Mouse (Mus musculus): ENCODE data around the gene Eral1.
"Not testable (repeated sequence)": the region's sequence is repeated elsewhere in the genome, so short reads cannot be mapped to it uniquely, and the experiment has no call there.

The Eral1 gene

DNA sequence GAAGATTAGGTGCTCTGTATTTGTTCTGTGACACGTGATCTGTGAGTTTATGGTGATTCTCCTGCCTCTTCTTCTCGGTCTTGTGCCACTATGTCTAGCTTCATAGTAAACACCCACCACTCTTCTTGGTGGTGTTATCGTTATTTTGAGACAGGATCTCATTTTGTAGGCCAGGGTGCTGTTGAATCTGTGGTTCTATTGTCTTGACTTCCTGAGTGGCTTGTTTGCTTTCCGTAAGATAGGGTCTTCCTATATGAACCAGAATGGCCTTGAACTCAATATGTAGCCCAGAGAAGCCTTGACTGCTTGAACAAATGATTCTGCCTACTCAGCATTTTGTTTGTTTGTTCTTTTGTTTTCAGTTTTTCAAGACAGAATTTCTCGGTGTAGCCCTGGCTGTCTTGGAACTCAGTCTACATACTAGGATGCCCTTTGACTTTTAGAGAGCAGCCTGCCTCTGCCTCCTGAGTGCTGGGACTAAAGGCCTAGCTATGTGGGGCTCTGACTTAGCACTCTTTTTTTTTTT is 7.6 kb upstream of the Eral1 start:
- no peak for DNase-seq (ENCODE audit: low read depth, low spot score)

DNA sequence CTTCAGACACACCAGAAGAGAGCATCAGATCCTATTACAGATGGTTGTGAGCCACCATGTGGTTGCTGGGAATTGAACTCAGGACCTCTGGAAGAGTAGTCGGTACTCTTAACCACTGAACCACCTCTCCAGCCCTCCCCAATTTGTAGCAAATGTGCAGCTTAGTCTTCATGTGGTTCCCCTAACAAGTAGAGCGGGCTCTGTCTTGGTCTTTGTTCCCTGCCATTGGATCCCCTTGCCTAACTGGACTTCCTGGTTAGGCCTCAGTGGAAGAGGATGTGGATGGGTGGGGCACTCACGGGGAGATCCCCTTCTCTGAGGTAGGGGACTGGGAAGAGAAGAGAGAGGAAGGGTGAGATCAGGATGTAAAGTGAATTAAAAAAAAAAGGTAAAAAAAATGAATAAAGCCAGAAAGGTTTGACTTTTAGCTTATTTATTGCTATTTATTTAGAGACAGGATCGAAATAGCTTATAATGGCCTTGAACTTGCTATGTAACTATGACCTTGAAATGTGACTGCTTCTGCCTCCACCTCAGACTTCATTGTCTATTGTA is 6.8 kb upstream of the Eral1 start:
- peak; percentile 53 for DNase-seq (ENCODE audit: low read depth, low spot score)

DNA sequence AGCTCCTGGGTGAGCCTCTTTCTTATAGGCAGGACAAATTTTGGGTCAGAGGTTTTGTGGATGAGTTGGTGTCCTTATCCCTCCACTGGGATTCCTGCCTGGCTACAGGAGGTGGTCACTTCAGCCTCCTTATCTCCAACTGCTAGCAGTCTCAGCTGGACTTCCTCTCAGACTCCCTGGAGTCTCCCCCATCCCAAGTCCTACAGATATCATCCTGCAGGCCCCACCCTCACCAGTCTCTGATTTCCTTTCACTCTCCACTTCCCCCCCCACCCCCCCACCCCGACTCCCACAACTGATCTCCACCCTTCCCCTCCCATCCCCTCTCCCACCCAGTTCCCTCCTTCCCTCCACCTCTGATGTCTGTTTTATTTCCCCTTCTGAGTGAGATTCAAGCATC is 3.4 kb upstream of the Eral1 start:
- no peak for DNase-seq (ENCODE audit: low read depth, low spot score)

DNA sequence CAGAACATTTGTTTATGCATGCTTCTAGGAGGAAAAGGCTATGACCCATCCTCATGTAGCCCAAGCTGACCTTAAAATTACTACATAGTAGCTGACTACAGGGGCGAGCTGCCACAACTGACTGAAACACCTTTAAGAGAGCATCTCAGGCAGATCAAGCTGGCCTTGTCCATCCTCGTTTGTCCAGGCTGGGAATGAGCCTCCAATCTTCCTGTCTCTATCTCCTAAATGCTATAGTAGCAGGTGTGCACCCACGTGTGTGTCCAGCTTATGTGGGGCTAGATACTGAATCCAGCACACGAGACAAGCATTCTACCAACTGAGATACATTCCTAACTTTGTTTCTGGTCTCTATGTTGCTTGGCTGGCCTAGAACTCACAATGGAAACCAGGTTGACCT is 5.5 kb downstream of the Eral1 start:
- no peak for DNase-seq (ENCODE audit: low read depth, low spot score)

DNA sequence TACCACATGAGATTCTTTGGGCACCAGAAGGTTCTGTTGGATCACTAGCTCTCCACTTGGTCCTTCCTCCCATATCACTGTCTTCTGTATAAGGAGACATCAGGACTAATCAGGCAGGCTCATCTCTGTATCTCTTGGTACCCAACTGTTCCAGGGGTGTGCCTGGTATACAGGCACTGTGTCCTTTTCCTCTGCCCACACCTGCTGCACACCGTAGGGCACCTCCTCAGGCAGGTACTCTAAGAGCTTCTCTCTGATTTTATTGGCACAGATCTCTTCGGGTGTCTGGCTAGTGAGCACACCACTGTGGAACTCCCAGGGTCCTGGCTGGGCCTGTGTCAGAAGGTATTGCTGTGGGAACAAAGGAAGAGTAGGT is 5.9 kb downstream of the Eral1 start:
- DNase-seq (ENCODE audit: low read depth, low spot score): no peak

DNA sequence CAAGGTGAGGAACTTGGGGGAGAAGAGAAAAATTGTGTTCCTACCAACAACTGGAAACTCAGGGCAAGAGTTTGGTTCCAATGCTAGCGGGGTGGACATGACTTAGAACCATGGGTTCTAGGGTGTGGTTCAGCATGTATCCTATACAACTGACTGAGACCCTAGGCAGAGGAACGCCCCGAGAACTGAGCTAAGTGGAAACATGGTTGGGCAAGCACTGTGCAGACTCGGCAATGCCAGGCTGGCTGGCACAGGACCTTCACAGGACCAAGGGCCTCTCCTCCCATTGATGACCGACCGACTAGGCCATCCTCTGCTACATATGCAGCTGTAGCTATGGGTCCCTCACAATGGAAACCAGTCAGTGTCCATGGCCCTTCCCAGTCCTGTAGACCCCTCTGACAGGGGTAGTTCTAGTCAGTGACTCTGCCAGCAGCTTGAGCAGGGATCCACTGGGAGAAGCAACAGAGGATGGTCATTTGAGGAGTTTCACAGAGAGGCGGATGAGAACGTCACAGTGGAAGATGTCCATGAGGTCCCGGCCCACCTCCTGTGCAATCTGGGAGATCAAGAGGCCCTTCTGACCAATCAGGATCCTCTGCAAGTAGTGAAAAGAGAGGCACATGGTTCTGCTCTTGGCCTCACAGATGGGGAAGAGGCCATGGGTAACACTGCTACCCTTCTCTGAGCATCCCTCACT is 6.5 kb downstream of the Eral1 start:
- no peak for DNase-seq (ENCODE audit: low read depth, low spot score)

DNA sequence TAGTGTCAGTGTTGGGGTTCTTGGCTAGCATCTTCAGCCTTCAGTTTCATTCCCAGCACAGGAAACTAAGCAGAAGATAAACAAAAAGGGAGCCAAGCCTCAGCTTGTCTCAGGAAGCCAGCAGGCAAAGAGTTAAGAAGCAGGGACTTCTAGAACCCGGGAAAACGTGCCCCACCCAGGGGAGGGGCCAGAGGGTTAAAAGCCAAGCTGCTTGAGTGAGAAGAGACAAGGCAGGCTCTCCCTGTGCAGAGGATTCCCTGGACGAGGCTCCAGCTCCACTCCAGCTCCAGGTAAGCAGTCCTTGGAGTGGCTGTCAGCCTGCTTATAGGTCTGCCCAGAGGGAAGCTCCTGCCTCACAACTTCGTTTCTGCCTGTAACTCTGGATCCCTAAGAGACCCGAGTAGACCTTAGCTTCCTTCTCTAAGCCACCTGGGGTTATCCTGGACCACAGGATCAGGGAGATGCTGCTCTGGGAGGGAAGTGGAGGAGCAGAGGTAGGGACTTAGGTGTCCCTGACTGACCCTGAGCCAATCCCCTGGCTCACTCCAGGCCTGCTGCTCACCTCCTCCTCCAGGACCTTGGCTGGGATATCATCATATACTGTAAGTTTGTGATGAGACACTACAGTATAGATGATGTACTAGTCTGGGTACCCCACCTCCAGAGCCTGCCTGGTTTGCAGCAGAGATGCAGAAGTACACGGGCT is 7.6 kb downstream of the Eral1 start:
- peak; percentile 60 for DNase-seq (ENCODE audit: low read depth, low spot score)

DNA sequence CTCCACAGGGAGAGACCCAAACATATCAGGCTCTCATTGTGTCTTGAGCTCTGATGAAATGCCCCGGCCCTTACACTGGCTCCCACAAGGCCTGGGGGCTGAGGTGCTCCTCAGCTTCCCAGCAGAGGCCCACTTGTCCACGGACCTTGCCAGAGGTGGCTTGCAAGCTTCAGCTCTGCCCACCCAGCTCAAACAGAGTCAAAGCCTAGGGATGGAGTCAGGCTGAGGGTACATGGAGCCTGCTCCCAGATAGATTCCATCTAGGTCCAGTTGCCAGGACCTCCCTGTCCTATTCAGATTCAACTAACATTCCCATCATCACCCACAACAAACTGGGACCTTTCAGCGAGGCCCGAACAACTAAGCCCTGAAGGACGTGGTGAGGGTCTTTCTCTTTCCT is 8.2 kb downstream of the Eral1 start:
- no peak for DNase-seq (ENCODE audit: low read depth, low spot score)

DNA sequence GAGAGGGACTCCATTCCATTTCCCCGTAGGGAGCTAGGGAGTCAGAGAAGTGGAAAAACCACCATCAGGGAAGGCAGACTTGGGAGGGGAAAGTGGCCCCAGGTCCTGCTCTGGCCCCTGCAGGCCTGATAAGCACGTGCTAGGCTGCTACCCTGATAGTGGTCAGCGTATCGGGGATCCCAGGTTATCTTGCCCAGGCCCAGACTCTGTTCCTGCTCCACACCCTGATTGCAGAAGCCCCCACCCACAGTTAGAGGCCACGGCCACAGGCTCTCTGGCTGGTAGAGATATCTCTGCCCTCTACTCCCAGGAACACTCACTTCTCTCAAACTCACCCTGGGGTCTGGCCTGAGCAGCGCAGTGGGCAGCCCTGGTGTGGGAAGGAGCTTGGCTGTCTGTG is 10.5 kb downstream of the Eral1 start:
- no peak for DNase-seq (ENCODE audit: low read depth, low spot score)

DNA sequence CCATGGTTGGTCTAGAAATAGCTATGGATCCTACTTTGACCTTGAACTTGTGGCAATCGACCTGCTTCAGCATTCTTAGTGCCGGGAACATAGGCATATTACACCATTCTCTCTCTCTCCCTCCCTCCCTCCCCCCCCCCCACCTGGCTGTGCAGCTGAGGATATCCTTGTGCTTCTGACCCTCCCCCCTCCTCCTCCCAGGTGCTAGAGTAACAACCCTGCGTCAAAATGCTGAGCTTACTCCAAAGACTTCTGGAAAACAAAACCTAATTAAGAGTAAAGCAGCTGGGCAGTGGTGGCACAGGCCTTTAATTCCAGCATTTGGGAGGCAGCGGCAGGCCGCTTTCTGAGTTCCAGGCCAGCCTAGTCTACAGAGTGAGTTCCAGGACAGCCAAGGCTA is 11.1 kb downstream of the Eral1 start:
- no peak for DNase-seq (ENCODE audit: low read depth, low spot score)

DNA sequence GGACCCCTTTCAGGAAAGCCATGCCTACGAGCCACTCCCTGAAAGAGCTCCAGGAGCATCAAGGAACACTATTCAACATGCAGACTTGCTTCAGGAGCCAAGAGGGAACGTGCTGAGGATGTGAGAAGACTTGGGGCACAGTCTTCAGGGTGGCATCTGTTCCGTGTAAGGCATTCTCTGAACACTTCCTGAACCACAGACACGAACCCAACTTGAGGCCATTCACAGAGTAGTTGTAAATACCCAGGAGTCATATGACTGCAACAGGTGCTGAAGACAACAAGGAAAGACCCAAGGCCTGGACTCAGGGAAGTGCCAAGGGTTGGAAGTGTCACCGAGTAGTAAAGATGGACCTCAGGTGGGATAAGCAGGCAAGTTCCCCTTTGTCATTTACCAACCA is 12.6 kb downstream of the Eral1 start:
- no peak for DNase-seq (ENCODE audit: low read depth, low spot score)

DNA sequence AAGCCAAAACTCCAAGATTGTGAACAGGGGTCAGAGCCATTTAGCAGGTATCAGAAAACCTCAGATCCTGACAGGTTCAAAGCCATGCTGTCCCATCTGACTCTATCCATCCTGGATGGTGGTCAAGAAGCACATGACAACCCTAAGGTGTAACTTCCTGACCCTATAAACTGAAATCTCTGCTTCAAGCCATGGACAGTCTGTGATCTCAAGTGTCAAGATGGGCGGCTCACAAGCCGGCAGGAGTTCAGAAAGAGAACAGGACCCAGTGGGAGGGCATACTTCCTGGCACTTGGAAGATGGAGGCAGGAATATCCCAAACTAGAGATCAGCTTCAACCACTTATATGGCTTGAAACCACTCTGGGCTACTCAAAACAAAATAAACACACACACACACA is 13.5 kb downstream of the Eral1 start:
- no peak for DNase-seq (ENCODE audit: low read depth, low spot score)

DNA sequence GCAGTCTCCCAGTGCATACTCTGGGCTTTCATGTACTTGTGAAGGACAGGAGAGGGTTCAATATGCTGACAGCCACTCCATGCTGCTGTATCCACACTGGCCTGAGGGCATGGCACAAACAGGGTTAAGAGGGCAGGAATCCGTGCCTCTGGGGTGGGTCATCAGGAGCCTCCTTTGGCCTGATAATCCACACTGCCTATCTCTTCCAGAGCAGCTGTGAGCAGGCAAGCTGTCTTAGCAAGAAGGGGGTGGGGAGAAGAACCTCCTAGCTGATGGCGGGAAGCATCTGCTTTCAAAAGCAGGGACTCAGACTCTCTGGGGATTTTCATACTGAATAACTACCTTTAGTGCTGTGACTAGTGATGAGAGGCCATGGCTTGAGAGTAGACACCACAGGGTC is 14.3 kb downstream of the Eral1 start:
- no peak for DNase-seq (ENCODE audit: low read depth, low spot score)

DNA sequence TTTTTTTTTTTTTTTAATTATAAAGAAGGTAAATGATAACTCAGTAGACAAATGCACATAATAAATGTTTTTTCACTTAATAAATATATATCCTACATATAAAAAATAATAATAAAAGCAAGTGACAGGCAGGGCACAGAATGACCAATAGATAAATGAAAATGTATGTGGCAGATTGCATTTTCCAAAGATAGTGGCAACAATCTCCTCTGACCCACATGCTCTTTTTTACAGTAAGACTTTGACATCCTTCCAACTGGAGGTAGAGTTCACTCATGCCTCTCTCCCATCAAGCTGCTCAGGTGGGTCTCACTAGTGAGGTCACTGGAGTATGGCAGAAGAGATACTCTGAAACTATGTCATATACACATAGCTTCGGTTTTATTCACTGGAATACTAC is 17.6 kb downstream of the Eral1 start:
- no peak for DNase-seq (ENCODE audit: low read depth, low spot score)

DNA sequence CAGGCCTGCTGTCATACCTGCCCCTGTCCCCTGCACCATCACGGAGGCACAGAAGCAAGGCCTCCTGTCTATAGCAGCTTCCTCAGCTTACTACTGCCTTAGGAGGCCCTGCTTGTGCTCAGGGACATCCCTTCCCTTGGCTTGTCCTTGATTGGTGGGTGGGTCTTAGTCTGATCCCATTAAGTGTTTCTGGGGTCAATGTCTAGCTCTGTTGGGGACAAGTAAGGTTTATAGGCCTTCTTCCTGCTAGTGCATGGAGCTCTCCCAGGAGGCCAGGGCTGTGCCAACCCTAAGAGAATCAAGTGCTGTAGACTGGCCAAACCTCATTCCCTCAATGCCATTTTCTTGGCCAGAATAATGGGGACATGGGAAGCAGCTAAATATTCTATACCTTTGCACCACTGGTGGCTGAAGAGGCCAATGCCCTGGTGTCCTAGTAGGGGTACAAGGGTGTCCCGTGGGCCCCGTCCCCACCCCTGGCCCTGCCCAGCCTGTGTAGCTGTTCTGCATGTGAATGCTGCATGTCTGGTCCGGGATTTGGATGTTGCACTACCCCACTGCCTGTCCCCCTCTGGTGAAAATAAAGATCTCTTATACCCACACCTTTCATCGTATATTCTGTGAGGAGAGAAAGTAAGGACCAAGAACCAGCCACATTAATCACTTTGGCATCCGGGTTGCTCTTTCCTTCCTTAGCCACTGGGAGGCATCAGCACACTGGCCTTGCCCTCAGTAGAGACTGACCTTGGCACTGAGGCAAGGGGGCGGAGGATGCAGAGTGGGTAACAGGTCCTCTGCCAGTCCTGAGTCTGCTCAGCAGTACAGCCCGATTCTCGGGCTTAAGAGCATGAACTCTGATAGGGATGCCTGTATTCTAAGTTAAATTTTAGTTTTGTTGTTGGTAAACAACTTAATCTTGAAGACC is 20.1 kb downstream of the Eral1 start:
- DNase-seq (ENCODE audit: low read depth, low spot score): peak; percentile 62

DNA sequence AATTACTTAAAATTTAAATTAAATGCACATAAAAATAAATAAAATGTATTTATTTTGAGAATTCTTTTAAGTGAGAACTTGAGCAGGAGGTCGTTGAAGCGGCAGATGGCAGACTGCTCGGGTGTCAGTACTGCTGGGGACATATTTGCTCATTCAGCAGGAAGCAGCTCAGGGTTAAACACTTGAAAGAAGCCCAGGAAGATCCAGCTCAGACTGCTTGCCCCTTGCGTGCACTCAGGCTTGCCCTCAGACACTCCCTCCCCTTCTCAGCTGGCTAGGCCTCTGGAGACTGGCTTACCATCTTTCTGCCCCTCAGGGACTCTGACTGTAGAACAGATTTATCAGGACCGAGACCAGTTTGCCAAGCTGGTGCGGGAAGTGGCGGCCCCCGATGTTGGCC is 23.2 kb downstream of the Eral1 start:
- no peak for DNase-seq (ENCODE audit: low read depth, low spot score)

DNA sequence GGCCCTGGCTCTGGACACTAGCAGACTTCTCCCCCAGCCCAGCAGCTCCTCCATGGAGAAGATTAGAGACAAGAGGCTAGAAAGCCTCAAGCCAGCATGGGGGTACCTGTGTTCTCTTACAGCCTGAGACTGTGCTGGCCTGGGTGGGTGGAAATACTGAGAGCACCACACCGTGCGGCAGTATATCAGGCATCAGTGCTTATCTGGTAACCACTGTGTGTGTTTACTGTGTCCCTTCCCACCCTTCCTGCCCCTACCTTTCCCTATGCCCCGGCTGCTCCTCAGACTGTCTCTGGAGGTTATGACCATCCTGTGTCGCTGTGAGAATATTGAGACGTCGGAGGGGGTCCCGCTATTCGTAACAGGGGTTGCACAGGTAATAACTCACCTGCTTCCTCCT is 27.1 kb downstream of the Eral1 start:
- no peak for DNase-seq (ENCODE audit: low read depth, low spot score)

DNA sequence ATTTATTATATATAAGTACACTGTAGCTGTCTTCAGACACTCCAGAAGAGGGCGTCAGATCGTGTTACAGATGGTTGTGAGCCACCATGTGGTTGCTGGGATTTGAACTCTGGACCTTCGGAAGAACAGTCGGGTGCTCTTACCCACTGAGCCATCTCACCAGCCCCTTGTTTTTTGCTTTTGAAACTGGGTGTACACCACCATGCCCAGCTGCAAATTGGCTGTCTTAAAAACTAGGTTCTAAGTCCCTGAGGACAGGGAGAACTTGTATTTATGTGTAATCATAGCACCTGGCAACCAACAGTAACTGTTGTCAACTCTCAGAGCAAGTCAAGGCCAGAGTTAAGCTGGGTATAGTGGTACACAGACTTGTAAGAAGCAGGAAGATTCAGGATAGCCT is 31.5 kb downstream of the Eral1 start:
- not testable (repeated sequence) for DNase-seq (ENCODE audit: low read depth, low spot score)

DNA sequence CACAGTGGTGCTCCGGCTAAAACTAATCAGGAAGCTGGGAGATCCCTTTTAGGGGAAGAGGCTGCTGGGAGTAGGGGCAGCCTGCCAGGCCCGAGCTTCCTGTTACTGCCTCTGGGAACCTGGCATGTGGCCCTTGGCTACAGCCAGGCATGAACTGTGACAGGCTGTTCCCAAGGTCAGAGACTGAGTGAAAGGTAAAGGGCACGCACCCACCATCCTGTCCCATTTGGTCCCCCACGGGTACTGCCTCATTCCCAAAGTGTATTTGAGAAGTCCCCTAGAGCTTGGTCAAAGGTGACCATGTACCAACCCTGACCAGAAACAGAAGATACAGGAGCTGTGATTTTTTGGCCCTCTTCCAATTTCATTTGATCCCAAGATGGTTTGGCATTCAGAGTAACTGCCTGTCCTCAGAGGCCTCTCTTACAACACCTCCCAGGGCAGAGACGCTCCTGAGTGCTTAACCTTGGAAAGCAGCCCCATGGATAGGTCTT is 35.4 kb downstream of the Eral1 start:
- no peak for DNase-seq (ENCODE audit: low read depth, low spot score)

DNA sequence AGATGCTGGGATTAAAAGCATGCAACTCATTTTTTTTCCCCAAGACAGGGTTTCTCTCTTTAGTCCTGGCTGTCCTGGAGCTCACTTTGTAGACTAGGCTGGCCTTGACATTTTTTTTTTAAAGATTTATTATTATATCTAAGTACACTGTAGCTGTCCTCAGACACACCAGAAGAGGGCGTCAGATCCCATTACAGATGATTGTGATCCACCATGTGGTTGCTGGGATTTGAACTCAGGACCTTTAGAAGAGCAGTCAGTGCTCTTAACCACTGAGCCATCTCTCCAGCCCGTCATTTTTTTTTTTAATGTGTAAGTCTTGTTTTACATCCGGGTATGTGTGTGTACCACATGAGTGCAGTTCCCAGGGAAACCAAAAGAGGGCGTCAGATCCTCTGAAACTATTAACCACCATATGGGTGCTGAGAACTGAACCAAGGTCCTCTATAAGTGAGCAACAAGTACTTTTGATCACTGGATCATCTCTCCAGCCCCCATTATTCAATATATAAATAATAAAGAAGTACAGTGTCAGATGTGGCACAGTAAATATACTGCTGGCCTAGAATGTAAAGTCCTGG is 37.8 kb downstream of the Eral1 start:
- DNase-seq (ENCODE audit: low read depth, low spot score): peak; percentile 57

DNA sequence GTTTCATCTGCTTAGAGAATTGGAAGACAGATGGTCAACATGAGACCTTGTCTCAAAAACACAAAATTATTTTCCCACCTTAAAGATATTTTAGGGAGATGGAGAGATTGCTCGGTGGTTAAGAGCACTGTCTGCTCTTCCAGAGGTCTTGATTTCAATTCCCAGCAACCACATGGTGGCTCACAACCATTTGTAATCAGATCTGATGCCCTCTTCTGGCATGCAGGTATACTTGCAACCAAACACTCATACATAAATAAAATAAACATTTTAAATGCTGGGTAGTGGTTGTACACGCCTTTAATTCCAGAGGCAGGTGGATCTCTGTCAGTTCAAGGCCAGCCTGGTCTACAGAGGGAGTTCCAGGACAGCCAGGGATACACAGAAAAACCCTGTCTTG is 39.3 kb downstream of the Eral1 start:
- DNase-seq (ENCODE audit: low read depth, low spot score): peak; percentile 62

Data from ES-CJ7 (cell line).